Mouse (Mus musculus): Measurements from ENCODE around the gene Foxc2.
A peak's percentile ranks its signal among the peaks of the same experiment; 100 is the strongest.

The Foxc2 gene

DNA sequence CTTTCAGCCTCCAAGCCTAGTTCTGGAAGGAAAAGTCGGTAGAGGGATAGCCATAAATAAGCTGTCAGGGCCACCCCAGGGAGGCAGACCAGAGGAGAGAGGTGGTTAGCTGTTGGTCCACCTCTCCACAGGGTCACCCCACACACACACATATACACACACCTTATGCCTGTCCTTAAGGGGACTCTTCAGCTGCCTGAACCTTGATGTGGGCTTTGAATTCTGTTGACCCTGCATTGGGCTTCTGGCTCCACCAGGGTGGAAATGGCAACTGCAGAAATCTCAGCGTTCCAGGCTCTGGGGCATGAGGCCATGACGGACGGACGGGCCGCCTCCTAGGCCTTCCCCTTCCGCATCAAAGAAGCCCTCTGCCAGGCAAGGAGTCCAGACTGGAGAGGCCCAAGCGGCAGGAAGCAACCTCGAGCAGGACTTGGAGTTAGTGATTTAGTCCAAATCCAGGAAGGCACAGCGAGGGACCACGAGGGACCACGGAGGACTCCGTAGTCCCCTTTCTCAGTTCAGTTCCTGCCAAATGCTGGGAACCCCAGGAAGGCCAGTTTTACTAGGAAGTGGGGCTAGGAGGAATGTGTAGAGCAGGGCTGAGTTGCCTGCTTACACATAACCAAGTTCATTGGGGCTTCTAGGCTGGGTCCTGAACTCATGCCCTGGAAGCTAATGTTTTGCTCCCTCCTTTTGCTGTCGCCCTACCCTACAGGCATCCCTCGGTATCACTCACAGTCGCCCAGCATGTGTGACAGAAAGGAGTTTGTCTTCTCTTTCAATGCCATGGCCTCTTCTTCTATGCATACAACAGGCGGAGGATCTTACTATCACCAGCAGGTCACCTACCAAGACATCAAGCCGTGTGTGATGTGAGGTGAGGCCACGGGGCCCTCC, 29.7 kb upstream of the Foxc2 start:
- no peak for DNase-seq (ENCODE audit: low spot score in 2 of 2)

GRCm38 (mm10) chr8:121088281-121088680, 27.7 kb upstream of the Foxc2 start:
- no peak for DNase-seq (ENCODE audit: low spot score in 2 of 2)

- DNase-seq (ENCODE audit: low spot score in 2 of 2): no peak
Measured at GRCm38 (mm10) chr8:121088871-121089630, 26.9 kb upstream of the Foxc2 start.

DNA sequence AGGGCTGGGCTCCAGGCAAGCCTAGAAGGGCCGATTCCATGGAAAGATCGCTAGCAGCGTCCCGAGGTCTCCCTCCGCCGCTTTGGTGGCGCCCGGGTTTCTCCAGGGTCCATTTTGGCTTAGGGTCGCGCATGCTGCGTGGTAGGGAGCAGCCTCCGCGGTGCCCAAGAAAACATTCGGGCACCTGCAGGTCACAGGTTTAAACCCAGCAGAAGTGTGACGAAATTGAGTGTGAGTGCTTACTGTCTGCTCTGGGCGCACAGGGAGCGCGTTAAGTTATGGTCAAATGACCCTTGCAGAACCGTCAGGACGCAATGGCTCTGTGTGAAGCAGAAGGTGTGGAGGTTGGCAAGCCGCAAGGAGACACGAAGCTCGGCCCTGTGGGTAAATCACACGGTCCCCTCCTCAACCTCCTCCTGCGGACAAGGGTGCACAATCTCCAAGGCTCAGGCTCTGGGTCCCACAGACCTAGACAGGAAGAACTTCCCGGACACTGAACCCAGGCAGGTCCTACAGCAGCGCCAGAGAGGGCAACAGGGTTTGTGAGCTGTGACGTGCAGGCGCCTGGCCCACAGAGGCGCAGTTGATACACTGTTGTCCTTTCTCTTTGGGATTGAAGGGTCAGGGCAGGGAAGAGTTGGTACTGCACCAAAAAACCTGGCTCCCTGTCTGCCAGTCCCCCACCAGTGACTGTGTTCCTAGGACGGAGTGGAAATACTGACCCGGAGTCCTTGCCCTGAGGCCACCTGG, 26.2 kb upstream of the Foxc2 start:
- no peak for DNase-seq (ENCODE audit: low spot score in 2 of 2)

- DNase-seq (ENCODE audit: low spot score in 2 of 2): no peak
Measured at GRCm38 (mm10) chr8:121090716-121091115, 25.3 kb upstream of the Foxc2 start.

- DNase-seq (ENCODE audit: low spot score in 2 of 2): no peak
Measured at GRCm38 (mm10) chr8:121092141-121092540, 23.8 kb upstream of the Foxc2 start.

- peak; percentile 65 to 71 for DNase-seq (ENCODE audit: low spot score in 2 of 2)
Measured at GRCm38 (mm10) chr8:121092627-121093026, 23.3 kb upstream of the Foxc2 start.

GRCm38 (mm10) chr8:121093496-121093895, 22.5 kb upstream of the Foxc2 start:
- DNase-seq (ENCODE audit: low spot score in 2 of 2): no peak

DNA sequence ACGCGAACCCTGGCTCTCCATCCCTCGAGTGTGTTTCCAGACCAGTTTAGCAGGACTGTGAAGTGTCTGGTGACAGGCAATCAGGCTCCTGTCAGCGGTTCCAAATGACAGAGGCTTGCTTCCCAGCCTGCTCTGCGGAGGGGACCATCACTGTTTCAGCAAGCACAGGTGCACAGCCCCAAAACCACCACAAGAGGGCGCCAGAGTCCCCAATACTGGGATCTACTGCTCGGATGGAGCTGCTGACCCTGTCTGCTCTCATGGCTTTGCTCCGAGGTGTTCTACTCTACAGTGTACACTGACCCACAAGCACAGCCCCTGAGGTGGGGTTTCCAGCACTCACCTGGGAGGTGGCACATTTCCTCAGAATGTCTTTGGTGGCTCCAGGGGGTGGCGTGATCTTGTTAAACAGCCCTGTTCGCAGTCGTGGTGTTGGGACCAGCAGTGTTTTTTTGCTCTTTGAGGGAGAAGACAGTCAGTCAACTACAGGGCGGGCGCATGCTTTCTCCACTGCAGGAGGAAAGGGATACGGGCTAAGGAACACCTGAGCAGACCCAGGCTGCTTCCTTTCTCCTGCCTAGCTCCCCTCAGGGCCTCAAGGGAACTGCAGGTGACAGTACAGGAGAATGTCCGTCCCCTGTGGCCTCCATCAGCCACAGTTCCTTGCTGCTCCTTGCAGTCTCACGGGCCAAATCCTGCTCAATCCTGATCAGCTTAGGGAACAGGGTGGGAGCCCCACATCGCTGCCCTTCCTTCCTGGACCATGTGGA, 11.7 kb upstream of the Foxc2 start:
- DNase-seq (ENCODE audit: low spot score in 2 of 2): peak; percentile 62 to 73

DNA sequence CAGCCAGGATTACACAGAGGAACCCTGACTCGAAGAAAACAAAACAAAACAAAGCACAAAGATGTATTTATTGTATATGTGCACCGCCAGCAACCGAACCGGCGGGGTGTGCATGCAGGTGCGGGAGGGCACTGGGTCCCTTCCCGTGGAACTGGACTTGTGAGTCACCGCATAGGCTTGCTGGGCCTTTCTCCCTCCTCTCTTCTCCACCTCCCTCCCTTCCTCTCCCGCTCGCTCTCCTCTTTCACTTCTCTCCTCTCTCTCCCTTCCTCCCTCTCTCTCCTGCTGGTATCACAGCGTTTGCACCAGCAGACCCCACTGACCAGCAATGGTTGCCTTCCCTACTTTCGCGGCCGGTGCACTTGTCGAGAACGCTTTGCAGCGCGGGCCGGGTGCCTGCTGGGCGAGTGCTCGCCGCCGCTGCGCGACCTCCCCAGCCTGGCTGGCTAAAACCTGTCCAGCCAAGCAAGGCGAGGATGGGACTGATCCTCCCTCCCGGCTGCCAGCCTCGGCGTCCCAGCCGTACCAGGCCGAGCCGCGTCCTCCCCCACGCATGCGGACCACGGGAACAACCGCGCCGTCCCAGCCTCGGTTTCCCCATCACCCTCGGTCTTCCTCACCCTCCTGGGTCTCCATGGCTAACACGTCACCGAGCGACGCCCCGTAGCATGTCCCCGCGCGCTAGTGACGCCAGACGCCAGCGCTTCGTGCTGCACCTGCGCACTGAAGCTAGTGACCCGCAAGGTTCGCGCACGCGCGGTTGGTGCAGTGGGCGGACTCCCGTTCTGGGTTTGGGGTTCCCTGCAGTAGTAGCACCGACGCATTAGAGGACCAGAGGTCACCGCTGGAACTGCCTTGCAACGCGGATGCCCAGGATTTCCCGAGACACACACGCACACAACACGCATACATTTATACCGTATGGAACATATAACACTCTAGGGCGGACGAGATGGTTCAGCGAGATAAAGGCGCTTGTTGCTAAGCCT, 8.0 kb upstream of the Foxc2 start, which contains the start of gene Mthfsd:
Gene Mthfsd, minus strand, starts transcription at position 725 of the 989 bp plus-strand sequence.
- peak; percentile 97 to 98 for DNase-seq (ENCODE audit: low spot score in 2 of 2)

DNA sequence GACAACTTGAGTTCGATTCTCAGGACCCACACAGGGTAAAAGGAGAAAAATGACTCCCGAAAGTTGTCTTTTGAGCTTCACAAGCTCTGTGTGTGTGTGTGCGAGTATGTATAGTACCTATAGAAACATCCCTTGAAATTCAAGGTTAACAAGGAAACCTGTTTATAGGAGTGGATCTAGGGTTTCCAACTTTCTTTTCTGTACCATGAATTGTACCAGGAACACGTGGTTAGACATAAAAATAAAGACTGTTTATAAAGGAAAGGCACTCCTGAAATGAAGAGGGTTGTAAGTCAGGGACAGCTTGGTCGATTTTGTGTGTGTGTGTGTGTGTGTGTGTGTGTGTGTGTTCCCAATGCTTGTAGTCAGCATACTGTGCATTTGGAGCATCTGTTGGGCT, 7.3 kb upstream of the Foxc2 start:
- DNase-seq (ENCODE audit: low spot score in 2 of 2): no peak

- DNase-seq (ENCODE audit: low spot score in 2 of 2): no peak
Measured at GRCm38 (mm10) chr8:121111145-121111907, 4.6 kb upstream of the Foxc2 start.

GRCm38 (mm10) chr8:121113261-121113660, 2.7 kb upstream of the Foxc2 start:
- DNase-seq (ENCODE audit: low spot score in 2 of 2): peak; percentile 93 to 95

DNA sequence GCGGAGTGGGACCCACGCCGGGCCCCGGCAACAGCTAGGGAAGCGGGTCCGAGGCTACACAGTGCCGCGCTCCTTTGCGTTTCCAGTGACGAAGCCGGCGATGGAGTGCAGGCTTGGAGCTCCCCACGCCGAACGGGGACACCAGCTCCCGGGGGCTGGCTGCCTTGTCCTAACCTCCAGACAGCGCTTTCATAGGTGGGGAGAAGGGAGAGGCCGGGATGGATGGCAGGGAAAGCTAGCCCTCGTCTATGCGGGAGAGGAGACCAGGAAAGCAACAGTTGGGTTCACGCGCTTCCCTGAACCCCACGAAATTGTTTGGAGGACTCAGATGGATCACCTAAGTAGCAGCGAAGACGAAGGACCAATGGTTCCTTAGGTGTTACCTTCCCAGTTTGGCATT, 835 bp upstream of the Foxc2 start:
- no peak for DNase-seq (ENCODE audit: low spot score in 2 of 2)

DNA sequence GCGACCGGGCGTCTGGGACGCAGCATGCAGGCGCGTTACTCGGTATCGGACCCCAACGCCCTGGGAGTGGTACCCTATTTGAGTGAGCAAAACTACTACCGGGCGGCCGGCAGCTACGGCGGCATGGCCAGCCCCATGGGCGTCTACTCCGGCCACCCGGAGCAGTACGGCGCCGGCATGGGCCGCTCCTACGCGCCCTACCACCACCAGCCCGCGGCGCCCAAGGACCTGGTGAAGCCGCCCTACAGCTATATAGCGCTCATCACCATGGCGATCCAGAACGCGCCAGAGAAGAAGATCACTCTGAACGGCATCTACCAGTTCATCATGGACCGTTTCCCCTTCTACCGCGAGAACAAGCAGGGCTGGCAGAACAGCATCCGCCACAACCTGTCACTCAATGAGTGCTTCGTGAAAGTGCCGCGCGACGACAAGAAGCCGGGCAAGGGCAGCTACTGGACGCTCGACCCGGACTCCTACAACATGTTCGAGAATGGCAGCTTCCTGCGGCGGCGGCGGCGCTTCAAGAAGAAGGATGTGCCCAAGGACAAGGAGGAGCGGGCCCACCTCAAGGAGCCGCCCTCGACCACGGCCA, 717 bp downstream of the Foxc2 start:
- no peak for DNase-seq (ENCODE audit: low spot score in 2 of 2)

- DNase-seq (ENCODE audit: low spot score in 2 of 2): no peak
Measured at GRCm38 (mm10) chr8:121117186-121117651, 1.2 kb downstream of the Foxc2 start.

- DNase-seq (ENCODE audit: low spot score in 2 of 2): no peak
Measured at GRCm38 (mm10) chr8:121117906-121118305, 1.9 kb downstream of the Foxc2 start.

GRCm38 (mm10) chr8:121118634-121119420, 2.9 kb downstream of the Foxc2 start:
- no peak for DNase-seq (ENCODE audit: low spot score in 2 of 2)

Data from natural killer cell, adult 2 months (primary cell).